In the genomic region with DNA sequence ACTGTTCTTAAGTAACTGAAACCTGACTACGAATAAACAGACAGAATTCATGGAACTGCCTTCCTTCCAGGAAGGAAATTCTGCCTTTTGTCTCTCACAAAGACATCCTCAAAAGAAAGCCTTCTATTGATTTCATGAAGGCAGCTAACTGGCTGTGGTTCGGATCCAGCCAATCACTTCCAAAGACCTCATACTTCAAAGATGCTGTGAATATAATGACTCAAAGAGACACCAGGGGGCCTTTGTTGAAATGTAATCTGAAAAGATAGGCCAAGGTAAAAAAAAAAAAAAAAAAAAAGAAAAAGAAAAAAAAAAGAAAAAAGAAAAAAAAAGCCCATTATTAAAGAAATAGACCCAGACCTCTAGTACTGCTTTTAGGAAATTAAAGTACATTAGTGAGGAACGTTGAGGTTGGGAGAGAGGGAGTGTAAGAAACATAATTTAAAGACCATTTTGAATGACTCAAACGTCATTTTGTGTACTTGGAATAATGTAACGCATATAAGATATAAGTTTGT, we compare ENCODE assay signal across 15 mouse cellular contexts. TPM values are rescaled to one million over a fixed set of nuclear protein-coding genes. Genes with fewer than 3 reads are reported as not detected.
DNase-seq lines count a peak whose midpoint lies in the region; ATAC-seq and TF ChIP-seq lines count a peak whose summit lies in the region.
"Had no signal": no experiment of that assay in that cellular context is flagged by ENCODE, and none has a peak within 500 bp of the region (broad histone marks: within the 10 kb centered on the region; RNA-seq: fewer than 3 reads in every experiment).

No protein-coding gene starts in this region.

- H3K9me3 ChIP-seq in forebrain, embryonic 14.5 days (replicated peaks; ENCODE audit: control insufficient read depth, low read length): no peaks in the 10 kb centered on the region
- H3K9me3 ChIP-seq in forebrain, embryonic 12.5 days: no peaks in the 10 kb centered on the region
- H3K9me3 ChIP-seq in liver, embryonic 11.5 days (ENCODE audit: control insufficient read depth, low read length): no peaks in the 10 kb centered on the region
- H3K9me3 ChIP-seq in liver, embryonic 15.5 days (replicated peaks): no peaks in the 10 kb centered on the region

- peak; percentile 60 for DNase-seq in forebrain, embryonic 14.5 days (ENCODE audit: low spot score)
- DNase-seq in liver, embryonic 11.5 days (ENCODE audit: low spot score): no peak
- DNase-seq in liver: no peak
- no peak for DNase-seq in layer of hippocampus, adult 18-20 months (ENCODE audit: low spot score in 2 of 2)
- no peak for DNase-seq in spleen, adult 18-20 months
- DNase-seq: cerebellum, adult 11 months had no signal

- no peak overlapping the region for H3K4me3 ChIP-seq in forebrain, embryonic 14.5 days (ENCODE audit: low read depth, low read length)
- H3K4me3 ChIP-seq in forebrain, embryonic 12.5 days (replicated peaks): no peak overlapping the region
- H3K4me3 ChIP-seq in liver, embryonic 11.5 days (ENCODE audit: low read depth, low read length): no peak overlapping the region
- H3K4me3 ChIP-seq in bone marrow, adult 2 months (replicated peaks; ENCODE audit: control insufficient read depth, low read depth, low read length): no peak overlapping the region
- peak overlapping the region; percentile 30; the same call in 1 of the 2 replicates for H3K4me3 ChIP-seq in liver, embryonic 15.5 days (replicated peaks)

- H3K4me1 ChIP-seq in forebrain, embryonic 14.5 days (ENCODE audit: control insufficient read depth, insufficient read depth, low read length): peaks cover 18% of the 10 kb centered on the region
- H3K4me1 ChIP-seq in forebrain, embryonic 12.5 days: peaks cover 30% of the 10 kb centered on the region
- H3K4me1 ChIP-seq in liver, embryonic 11.5 days (replicated peaks; ENCODE audit: control insufficient read depth, insufficient read depth, low read length): peaks cover 56% of the 10 kb centered on the region
- H3K4me1 ChIP-seq in bone marrow, adult 2 months (ENCODE audit: control insufficient read depth, insufficient read depth, low read length): peaks cover 2% of the 10 kb centered on the region; the same call in 1 of the 2 replicates
- H3K4me1 ChIP-seq in liver, embryonic 15.5 days (replicated peaks): peaks cover 89% of the 10 kb centered on the region

- WGBS in forebrain, embryonic 14.5 days: 16% methylated on average over 5 of the region's 5 CpGs
- 26% methylated on average over 5 of the region's 5 CpGs for WGBS in forebrain, embryonic 12.5 days
- 26% methylated on average over 5 of the region's 5 CpGs for WGBS in liver, embryonic 11.5 days
- WGBS in bone marrow, adult 2 months: 66% methylated on average over 5 of the region's 5 CpGs
- 16% methylated on average over 5 of the region's 5 CpGs for WGBS in liver, embryonic 15.5 days (ENCODE audit: insufficient replicate concordance)

- no peak overlapping the region for H3K4me2 ChIP-seq in forebrain, embryonic 14.5 days (ENCODE audit: low read length)
- no peak overlapping the region for H3K4me2 ChIP-seq in forebrain, embryonic 12.5 days
- H3K4me2 ChIP-seq in liver, embryonic 11.5 days: peak overlapping the region; percentile 56
- peak overlapping the region; percentile 57 for H3K4me2 ChIP-seq in liver, embryonic 15.5 days

- H3K27ac ChIP-seq in forebrain, embryonic 14.5 days (ENCODE audit: low read depth, low read length): no peak overlapping the region
- no peak overlapping the region for H3K27ac ChIP-seq in forebrain, embryonic 12.5 days
- peak overlapping the region; percentile 91 for H3K27ac ChIP-seq in liver, embryonic 11.5 days (ENCODE audit: low read depth, low read length)
- H3K27ac ChIP-seq in bone marrow, adult 2 months (ENCODE audit: control insufficient read depth, insufficient read depth, low read depth, low read length, poor library complexity): peak overlapping the region; percentile 72
- H3K27ac ChIP-seq in liver, embryonic 15.5 days (replicated peaks): peak overlapping the region; percentile 88

- TF ChIP-seq CTCF in bone marrow, adult 2 months (IDR thresholded peaks at IDR 0.05; ENCODE audit: control insufficient read depth, insufficient read depth, low read length): no peak

- no peak for ATAC-seq in forebrain, embryonic 14.5 days
- ATAC-seq in forebrain, embryonic 12.5 days (ENCODE audit: low FRiP score): no peak
- ATAC-seq in liver, embryonic 11.5 days (replicated peaks; ENCODE audit: low FRiP score): no peak
- ATAC-seq in liver, embryonic 15.5 days (ENCODE audit: insufficient read depth): no peak

- H3K36me3 ChIP-seq in forebrain, embryonic 14.5 days (ENCODE audit: control insufficient read depth, insufficient read depth, low read length): no peaks in the 10 kb centered on the region
- H3K36me3 ChIP-seq in forebrain, embryonic 12.5 days (replicated peaks): no peaks in the 10 kb centered on the region
- H3K36me3 ChIP-seq in liver, embryonic 11.5 days (ENCODE audit: control insufficient read depth, insufficient read depth, low read length): no peaks in the 10 kb centered on the region
- no peaks in the 10 kb centered on the region for H3K36me3 ChIP-seq in liver, embryonic 15.5 days (replicated peaks)

- no peaks in the 10 kb centered on the region for H3K27me3 ChIP-seq in forebrain, embryonic 14.5 days (replicated peaks; ENCODE audit: control insufficient read depth, insufficient read depth, low read length)
- no peaks in the 10 kb centered on the region for H3K27me3 ChIP-seq in forebrain, embryonic 12.5 days
- no peaks in the 10 kb centered on the region for H3K27me3 ChIP-seq in liver, embryonic 11.5 days (replicated peaks; ENCODE audit: control insufficient read depth, insufficient read depth, low read length)
- H3K27me3 ChIP-seq in liver, embryonic 15.5 days: no peaks in the 10 kb centered on the region

- TF ChIP-seq POLR2A in bone marrow, adult 2 months (IDR thresholded peaks at IDR 0.05; ENCODE audit: borderline replicate concordance, control insufficient read depth, low read depth, low read length): no peak

- no peak overlapping the region for H3K9ac ChIP-seq in forebrain, embryonic 14.5 days (ENCODE audit: low read length)
- H3K9ac ChIP-seq in forebrain, embryonic 12.5 days: no peak overlapping the region
- no peak overlapping the region for H3K9ac ChIP-seq in liver, embryonic 11.5 days (ENCODE audit: low read depth, low read length)
- H3K9ac ChIP-seq in liver, embryonic 15.5 days: 0 out of 2 replicates have a peak overlapping the region, but pooled peaks have one; percentile 2

RNA-seq across cellular contexts. Expression of a gene that starts 16.4 kb away (rescaled TPM):
- polyA plus RNA-seq in forebrain, embryonic 14.5 days (2014; fragmentation: Nextera tagmentation; extraction: Ambion mirVana): not detected in 2 replicates
- polyA plus RNA-seq in forebrain, embryonic 12.5 days (2016; fragmentation: Nextera tagmentation; extraction: Ambion mirVana): not detected in 2 replicates
- not detected in 2 replicates for polyA plus RNA-seq in liver, embryonic 11.5 days (2014; fragmentation: Nextera tagmentation; extraction: Ambion mirVana)
- not detected in 2 replicates for polyA plus RNA-seq in bone marrow, adult 2 months (2011; ENCODE audit: insufficient read depth, insufficient read length, low replicate concordance, missing spikeins)
- not detected in 2 replicates for polyA plus RNA-seq in liver, embryonic 15.5 days (2015; fragmentation: Nextera tagmentation; extraction: Ambion mirVana)
- total RNA-seq in layer of hippocampus, adult 18-20 months (2021): not detected
- total RNA-seq: adrenal gland, postnatal 10 days; gastrocnemius, adult 18-20 months; heart, postnatal 36 days; left cerebral cortex, adult 8-10 months had no signal
- polyA plus RNA-seq: embryonic facial prominence, embryonic 14.5 days; lung, postnatal 0 days had no signal

RNA-seq across cellular contexts. Expression of a gene that starts 18.6 kb away (rescaled TPM):
- 13.7 and 15.5 TPM in 2 replicates for polyA plus RNA-seq in forebrain, embryonic 14.5 days (2014; fragmentation: Nextera tagmentation; extraction: Ambion mirVana)
- 9.5 and 10.0 TPM in 2 replicates for polyA plus RNA-seq in forebrain, embryonic 12.5 days (2016; fragmentation: Nextera tagmentation; extraction: Ambion mirVana)
- polyA plus RNA-seq in liver, embryonic 11.5 days (2014; fragmentation: Nextera tagmentation; extraction: Ambion mirVana): 27.5 and 30.3 TPM in 2 replicates
- polyA plus RNA-seq in bone marrow, adult 2 months (2011; ENCODE audit: insufficient read depth, insufficient read length, low replicate concordance, missing spikeins): 17.2 and 17.4 TPM in 2 replicates
- polyA plus RNA-seq in liver, embryonic 15.5 days (2015; fragmentation: Nextera tagmentation; extraction: Ambion mirVana): 17.3 and 20.1 TPM in 2 replicates
- 10 to 100 TPM; 59.0 to 61.1 TPM for total RNA-seq in layer of hippocampus, adult 18-20 months (2021)

Comparison
In these comparisons a context has a peak if more than half of its experiments do, and no peak if none do; other contexts are left out.
1. H3K27ac ChIP-seq: peak in liver, embryonic 11.5 days (single experiment), bone marrow, adult 2 months (single experiment) and liver, embryonic 15.5 days (single experiment); none in forebrain, embryonic 14.5 days (single experiment) and forebrain, embryonic 12.5 days (single experiment).
2. H3K4me2 ChIP-seq: peak in liver, embryonic 11.5 days (single experiment) and liver, embryonic 15.5 days (single experiment); none in forebrain, embryonic 14.5 days (single experiment) and forebrain, embryonic 12.5 days (single experiment).